Mouse (Mus musculus): Measurements from ENCODE around the gene Gm20388.

GRCm38 (mm10) chr8:122938591-122938990 is 3027.9 kb downstream of the Gm20388 start:
- TF ChIP-seq CTCF (IDR thresholded peaks at IDR 0.05; ENCODE audit: low read depth) (no peak), EP300 (IDR thresholded peaks at IDR 0.05; ENCODE audit: low read depth) (no peak)

Data from liver, embryonic 14.5 days (tissue).